In genomic region chr10:118984580-118984979, GRCm38 (mm10) we compare ENCODE assay signal across 13 mouse cellular contexts.
DNase-seq lines count a peak whose midpoint lies in the region; ATAC-seq lines count a peak whose summit lies in the region.
"Had no signal": no experiment of that assay in that cellular context is flagged by ENCODE, and none has a peak within 500 bp of the region (broad histone marks: within the 10 kb centered on the region; RNA-seq: fewer than 3 reads in every experiment).

No protein-coding gene starts in this region.

- no peaks in the 10 kb centered on the region for H3K27me3 ChIP-seq in embryonic facial prominence, embryonic 13.5 days
- H3K27me3 ChIP-seq in embryonic facial prominence, embryonic 10.5 days (replicated peaks; ENCODE audit: low read depth, poor library complexity, severe bottlenecking), result peaks cover 6% of the 10 kb centered on the region; the same call in 1 of the 2 replicates
- H3K27me3 ChIP-seq in limb, embryonic 13.5 days, result no peaks in the 10 kb centered on the region
- H3K27me3 ChIP-seq in limb, embryonic 10.5 days (ENCODE audit: low read depth, poor library complexity, severe bottlenecking), result no peaks in the 10 kb centered on the region
- H3K27me3 ChIP-seq in embryonic facial prominence, embryonic 15.5 days, result no peaks in the 10 kb centered on the region
- H3K27me3 ChIP-seq in limb, embryonic 15.5 days, result no peaks in the 10 kb centered on the region
- H3K27me3 ChIP-seq in hindbrain, embryonic 14.5 days (ENCODE audit: control insufficient read depth, insufficient read depth, low read length), result no peaks in the 10 kb centered on the region
- H3K27me3 ChIP-seq: midbrain, embryonic 12.5 days had no signal

- H3K4me3 ChIP-seq in embryonic facial prominence, embryonic 13.5 days, result no peak overlapping the region
- no peak overlapping the region for H3K4me3 ChIP-seq in embryonic facial prominence, embryonic 10.5 days
- no peak overlapping the region for H3K4me3 ChIP-seq in limb, embryonic 13.5 days
- no peak overlapping the region for H3K4me3 ChIP-seq in limb, embryonic 10.5 days
- H3K4me3 ChIP-seq in embryonic facial prominence, embryonic 15.5 days (replicated peaks), result no peak overlapping the region
- H3K4me3 ChIP-seq in limb, embryonic 15.5 days, result no peak overlapping the region
- no peak overlapping the region for H3K4me3 ChIP-seq in hindbrain, embryonic 14.5 days (replicated peaks; ENCODE audit: low read length)
- H3K4me3 ChIP-seq: layer of hippocampus, adult 2 months; midbrain, embryonic 12.5 days had no signal

- DNase-seq in embryonic facial prominence, embryonic 10.5 days (ENCODE audit: low spot score), result no peak
- no peak for DNase-seq in limb, embryonic 10.5 days (ENCODE audit: low spot score)
- DNase-seq in kidney, adult 8-10 months, result no peak
- no peak for DNase-seq in hindbrain, embryonic 14.5 days (ENCODE audit: low spot score)
- DNase-seq: B cell, adult 2 months; spleen, adult 18-20 months had no signal

- peaks cover 12% of the 10 kb centered on the region for H3K4me1 ChIP-seq in embryonic facial prominence, embryonic 13.5 days
- H3K4me1 ChIP-seq in embryonic facial prominence, embryonic 10.5 days, result peaks cover 5% of the 10 kb centered on the region
- H3K4me1 ChIP-seq in limb, embryonic 13.5 days, result peaks cover 19% of the 10 kb centered on the region
- H3K4me1 ChIP-seq in limb, embryonic 10.5 days, result peaks cover 4% of the 10 kb centered on the region
- H3K4me1 ChIP-seq in embryonic facial prominence, embryonic 15.5 days, result peaks cover under 1% of the 10 kb centered on the region; the same call in 1 of the 2 replicates
- H3K4me1 ChIP-seq in limb, embryonic 15.5 days, result peaks cover 11% of the 10 kb centered on the region
- no peaks in the 10 kb centered on the region for H3K4me1 ChIP-seq in hindbrain, embryonic 14.5 days (replicated peaks; ENCODE audit: control insufficient read depth, insufficient read depth, low read length)
- H3K4me1 ChIP-seq: midbrain, embryonic 12.5 days had no signal

- H3K4me2 ChIP-seq in embryonic facial prominence, embryonic 13.5 days, result no peak overlapping the region
- no peak overlapping the region for H3K4me2 ChIP-seq in limb, embryonic 13.5 days (replicated peaks)
- H3K4me2 ChIP-seq in embryonic facial prominence, embryonic 15.5 days (replicated peaks), result no peak overlapping the region
- H3K4me2 ChIP-seq in limb, embryonic 15.5 days, result no peak overlapping the region
- no peak overlapping the region for H3K4me2 ChIP-seq in hindbrain, embryonic 14.5 days (replicated peaks)
- H3K4me2 ChIP-seq: midbrain, embryonic 12.5 days had no signal

- H3K27ac ChIP-seq in embryonic facial prominence, embryonic 13.5 days, result peak overlapping the region; percentile 16; the same call in 1 of the 2 replicates
- no peak overlapping the region for H3K27ac ChIP-seq in embryonic facial prominence, embryonic 10.5 days (replicated peaks)
- H3K27ac ChIP-seq in limb, embryonic 13.5 days, result 0 out of 2 replicates have a peak overlapping the region, but pooled peaks have one; percentile 48
- no peak overlapping the region for H3K27ac ChIP-seq in limb, embryonic 10.5 days
- H3K27ac ChIP-seq in embryonic facial prominence, embryonic 15.5 days (replicated peaks), result no peak overlapping the region
- H3K27ac ChIP-seq in limb, embryonic 15.5 days, result no peak overlapping the region; the same call in 1 of the 2 replicates
- no peak overlapping the region for H3K27ac ChIP-seq in hindbrain, embryonic 14.5 days
- H3K27ac ChIP-seq: layer of hippocampus, adult 2 months; liver, embryonic 14.5 days; midbrain, embryonic 12.5 days had no signal

- no peaks in the 10 kb centered on the region for H3K9me3 ChIP-seq in embryonic facial prominence, embryonic 13.5 days
- H3K9me3 ChIP-seq in embryonic facial prominence, embryonic 10.5 days, result peaks cover 9% of the 10 kb centered on the region; the same call in 1 of the 2 replicates
- no peaks in the 10 kb centered on the region for H3K9me3 ChIP-seq in limb, embryonic 13.5 days
- 0 out of 2 replicates have a peak, but pooled peaks cover 3% of the 10 kb centered on the region for H3K9me3 ChIP-seq in limb, embryonic 10.5 days (replicated peaks)
- H3K9me3 ChIP-seq in embryonic facial prominence, embryonic 15.5 days (replicated peaks), result no peaks in the 10 kb centered on the region
- no peaks in the 10 kb centered on the region for H3K9me3 ChIP-seq in limb, embryonic 15.5 days
- H3K9me3 ChIP-seq in hindbrain, embryonic 14.5 days (ENCODE audit: control insufficient read depth, low read length), result 0 out of 2 replicates have a peak, but pooled peaks cover 4% of the 10 kb centered on the region

- H3K9ac ChIP-seq in embryonic facial prominence, embryonic 13.5 days, result no peak overlapping the region
- H3K9ac ChIP-seq in limb, embryonic 13.5 days, result no peak overlapping the region
- H3K9ac ChIP-seq in embryonic facial prominence, embryonic 15.5 days, result no peak overlapping the region
- H3K9ac ChIP-seq in limb, embryonic 15.5 days, result no peak overlapping the region
- H3K9ac ChIP-seq in hindbrain, embryonic 14.5 days, result no peak overlapping the region
- H3K9ac ChIP-seq: liver, embryonic 14.5 days; midbrain, embryonic 12.5 days had no signal

- no peaks in the 10 kb centered on the region for H3K36me3 ChIP-seq in embryonic facial prominence, embryonic 13.5 days
- H3K36me3 ChIP-seq in embryonic facial prominence, embryonic 10.5 days (replicated peaks), result no peaks in the 10 kb centered on the region
- no peaks in the 10 kb centered on the region for H3K36me3 ChIP-seq in limb, embryonic 13.5 days
- no peaks in the 10 kb centered on the region for H3K36me3 ChIP-seq in limb, embryonic 10.5 days
- H3K36me3 ChIP-seq in embryonic facial prominence, embryonic 15.5 days, result no peaks in the 10 kb centered on the region
- H3K36me3 ChIP-seq in limb, embryonic 15.5 days, result no peaks in the 10 kb centered on the region
- H3K36me3 ChIP-seq in hindbrain, embryonic 14.5 days (replicated peaks; ENCODE audit: control insufficient read depth, insufficient read depth), result no peaks in the 10 kb centered on the region
- H3K36me3 ChIP-seq: midbrain, embryonic 12.5 days had no signal

- no peak for ATAC-seq in embryonic facial prominence, embryonic 13.5 days (ENCODE audit: insufficient number of reproducible peaks, insufficient read depth, low FRiP score, low TSS enrichment, low read depth)
- peak; percentile 51; the same call in 1 of the 2 replicates for ATAC-seq in limb, embryonic 13.5 days (ENCODE audit: low FRiP score, low read depth)
- ATAC-seq in embryonic facial prominence, embryonic 15.5 days (ENCODE audit: insufficient number of reproducible peaks, low FRiP score, low TSS enrichment, low read depth), result 0 out of 2 replicates have a peak, but pooled peaks have one; percentile 43
- ATAC-seq in limb, embryonic 15.5 days (ENCODE audit: insufficient number of reproducible peaks, low FRiP score, low TSS enrichment, low read depth), result peak; percentile 40; the same call in 1 of the 2 replicates
- no peak for ATAC-seq in hindbrain, embryonic 14.5 days (ENCODE audit: low FRiP score)

- 66% methylated on average over 5 of the region's 5 CpGs for WGBS in embryonic facial prominence, embryonic 13.5 days
- 94% methylated on average over 5 of the region's 5 CpGs for WGBS in embryonic facial prominence, embryonic 10.5 days
- 67% methylated on average over 5 of the region's 5 CpGs for WGBS in limb, embryonic 13.5 days
- WGBS in limb, embryonic 10.5 days, result 91% methylated on average over 5 of the region's 5 CpGs
- 55% methylated on average over 5 of the region's 5 CpGs for WGBS in embryonic facial prominence, embryonic 15.5 days
- WGBS in limb, embryonic 15.5 days, result 45% methylated on average over 5 of the region's 5 CpGs
- 84% methylated on average over 5 of the region's 5 CpGs for WGBS in hindbrain, embryonic 14.5 days

Comparison
In these comparisons a context has a peak if more than half of its experiments do, and no peak if none do; other contexts are left out.
1. ATAC-seq: peak in limb, embryonic 13.5 days (single experiment), embryonic facial prominence, embryonic 15.5 days (single experiment) and limb, embryonic 15.5 days (single experiment); none in embryonic facial prominence, embryonic 13.5 days (single experiment) and hindbrain, embryonic 14.5 days (single experiment).
2. H3K27ac ChIP-seq: peak in embryonic facial prominence, embryonic 13.5 days (single experiment) and limb, embryonic 13.5 days (single experiment); none in embryonic facial prominence, embryonic 10.5 days (single experiment), limb, embryonic 10.5 days (single experiment), embryonic facial prominence, embryonic 15.5 days (single experiment), limb, embryonic 15.5 days (single experiment) and hindbrain, embryonic 14.5 days (single experiment).